Mouse (Mus musculus) cerebellum, adult 2 months (tissue): ENCODE measurements around the gene Qrich2. TPM values are rescaled to one million over a fixed set of nuclear protein-coding genes. Genes with fewer than 3 reads are reported as not detected.

ENCODE experiments used
- DNase-seq, 2 experiments: peaks; one replicate each; pipeline ENCODE4 v3.0.0; 2021
- H3K27ac ChIP-seq: fragments of 200-500 bp; 2 replicates; pipeline ENCODE4 v1.5.1; 2012; ENCODE audit warnings: low read length, control low read depth, inconsistent platforms; ENCODE audit not compliant: insufficient read depth
- H3K27me3 ChIP-seq: fragments of 200-500 bp; 2 replicates; pipeline ENCODE4 v1.6.1; 2012; ENCODE audit warnings: inconsistent platforms, mild to moderate bottlenecking, low read length, moderate library complexity; ENCODE audit not compliant: control insufficient read depth, insufficient read depth
- H3K4me1 ChIP-seq: fragments of 200-500 bp; 2 replicates; pipeline ENCODE4 v1.6.1; 2011; ENCODE audit warnings: low read length; ENCODE audit not compliant: control insufficient read depth, insufficient read depth
- H3K4me3 ChIP-seq: fragments of 200-500 bp; replicated peaks from 2 replicates; pipeline ENCODE3; 2011; ENCODE audit warnings: mild to moderate bottlenecking, low read depth, low read length, control low read depth; ENCODE audit not compliant: insufficient read depth
- CTCF ChIP-seq: fragments of 200-500 bp; IDR thresholded peaks from 2 replicates; pipeline ENCODE4 v1.5.1; 2011; ENCODE audit warnings: low read depth, mild to moderate bottlenecking, control low read depth, low read length, moderate library complexity, borderline replicate concordance; ENCODE audit not compliant: insufficient read depth
- POLR2A ChIP-seq: fragments of 200-500 bp; IDR thresholded peaks from 2 replicates; pipeline ENCODE4 v1.6.1; 2011; ENCODE audit warnings: low read length, control low read depth, borderline replicate concordance; ENCODE audit not compliant: insufficient read depth
- WGBS: fragments of 180-500 bp; shearing (Covaris S2); methylation state at CpG from one replicate; pipeline ENCODE4 v1.1.7; 2018; 5-methylcytosine and 5-hydroxymethylcytosine counted together
- polyA plus RNA-seq: library from polyadenylated mRNA; depleted of rRNA; stranded (reverse); fragments of >200 nt; gene quantifications from 2 replicates; pipeline ENCODE4 v1.2.3, GENCODE M21; 2012; rRNA removed

Gene Qrich2
- polyA plus RNA-seq, 1 experiment = 0.05 TPM

DNA sequence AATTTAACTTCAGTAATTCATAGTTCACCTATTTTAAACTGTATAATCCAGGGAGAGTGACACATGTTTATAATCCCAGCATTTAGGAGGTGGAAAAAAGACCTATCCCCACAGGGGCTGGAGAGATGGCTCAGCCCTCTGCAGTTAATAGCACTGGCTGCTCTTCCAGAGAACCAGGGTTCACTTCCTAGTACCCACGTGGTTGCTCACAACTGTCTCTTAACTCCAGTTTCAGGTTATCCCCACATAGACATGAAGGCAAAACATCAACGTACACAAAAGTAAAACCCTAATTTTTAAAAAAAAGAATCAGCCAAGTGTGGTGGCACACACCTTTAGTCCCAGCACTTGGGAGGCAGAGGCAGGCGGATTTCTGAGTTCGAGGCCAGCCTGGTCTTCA lies 60.4 kb downstream of the Qrich2 start:
- Histone ChIP-seq H3K27ac (no peak overlapping the region), H3K4me3 (no peak overlapping the region), H3K4me1 (no peaks in the 10 kb centered on the region), H3K27me3 (no peaks in the 10 kb centered on the region; the same call in 1 of the 2 replicates)
- no peak for DNase-seq
- 96% methylated on average over 4 of the region's 4 CpGs for WGBS
- no peak for TF ChIP-seq CTCF
- no peak for TF ChIP-seq POLR2A

- Histone ChIP-seq H3K4me1 (no peaks in the 10 kb centered on the region), H3K4me3 (no peak overlapping the region), H3K27me3 (no peaks in the 10 kb centered on the region), H3K27ac (no peak overlapping the region)
- TF ChIP-seq POLR2A = no peak
- 86% methylated on average over 4 of the region's 4 CpGs for WGBS
- DNase-seq = no peak
Observed at GRCm38 (mm10) chr11:116400560-116400959, 65.5 kb downstream of the Qrich2 start.

GRCm38 (mm10) chr11:116398348-116398677 lies 67.7 kb downstream of the Qrich2 start:
- no peak for TF ChIP-seq POLR2A
- TF ChIP-seq CTCF = no peak
- H3K4me3 ChIP-seq = no peak overlapping the region
- 87% methylated on average over 11 of the region's 11 CpGs for WGBS
- no peaks in the 10 kb centered on the region for H3K27me3 ChIP-seq
- no peak overlapping the region for H3K27ac ChIP-seq
- H3K4me1 ChIP-seq = no peaks in the 10 kb centered on the region
- DNase-seq = no peak

DNA sequence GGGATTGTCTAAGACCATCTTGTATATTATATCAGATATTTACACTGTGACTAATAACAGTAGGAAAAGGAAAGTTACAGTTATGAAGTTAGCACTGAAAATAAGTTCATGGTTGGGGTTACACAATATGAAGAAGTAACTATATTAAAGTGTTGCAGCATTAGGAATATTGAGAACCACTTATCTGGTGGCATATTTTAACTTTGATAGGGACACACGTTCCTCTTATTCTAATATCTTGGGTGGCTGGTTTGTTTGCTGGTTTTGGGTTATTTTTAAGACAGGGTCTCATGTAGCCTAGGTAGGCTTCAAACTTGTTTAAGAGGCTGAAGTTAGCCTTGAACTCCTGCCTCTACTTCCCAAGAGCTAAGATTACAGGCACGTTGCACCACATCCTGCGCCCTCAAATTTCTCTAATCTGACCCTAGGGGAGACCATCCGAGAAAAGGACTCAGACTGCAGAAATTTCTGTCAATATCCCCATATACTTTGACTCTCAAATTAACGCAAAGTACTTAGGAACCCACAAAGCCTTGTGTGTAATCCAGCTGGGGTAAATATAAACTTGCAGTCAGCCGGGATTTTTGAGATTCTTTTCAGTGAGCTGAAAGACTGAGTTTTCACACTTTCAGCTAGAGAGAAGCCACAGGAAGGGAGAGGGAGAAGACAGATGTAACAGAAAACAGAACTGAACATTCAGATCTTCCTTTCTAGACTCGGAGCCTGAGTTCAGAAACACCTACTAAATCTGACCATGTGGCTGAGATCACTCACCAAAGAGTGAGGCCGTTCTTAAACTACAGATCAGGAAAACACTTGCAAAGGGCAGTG lies 68.3 kb downstream of the Qrich2 start:
- DNase-seq = no peak
- H3K27me3 ChIP-seq = no peaks in the 10 kb centered on the region
- no peak for TF ChIP-seq POLR2A
- TF ChIP-seq CTCF = no peak
- WGBS = 88% methylated on average over 8 of the region's 8 CpGs
- no peak overlapping the region for H3K27ac ChIP-seq
- no peaks in the 10 kb centered on the region for H3K4me1 ChIP-seq
- no peak overlapping the region for H3K4me3 ChIP-seq

DNA sequence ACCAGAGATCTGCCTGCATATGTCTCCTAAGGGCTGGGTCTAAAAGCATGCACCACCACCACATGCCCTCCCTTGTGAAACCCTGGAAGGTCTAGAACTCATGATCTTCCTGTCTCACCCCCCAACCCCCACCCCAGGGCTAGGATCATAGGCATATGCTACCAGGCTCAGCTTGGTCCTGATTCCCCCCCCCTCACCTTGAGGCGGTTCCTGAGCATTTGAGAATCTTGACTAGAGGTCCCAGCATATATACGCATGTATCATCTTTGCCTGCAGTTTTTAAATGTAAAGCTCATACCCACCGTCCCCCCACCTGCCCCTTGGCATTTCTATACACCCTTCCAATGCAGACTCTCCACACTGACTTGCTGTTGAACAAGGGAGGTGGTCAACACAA lies 69.1 kb downstream of the Qrich2 start:
- Histone ChIP-seq H3K4me3 (no peak overlapping the region), H3K27me3 (no peaks in the 10 kb centered on the region), H3K27ac (no peak overlapping the region), H3K4me1 (no peaks in the 10 kb centered on the region)
- WGBS = 98% methylated on average over 3 of the region's 3 CpGs
- no peak for DNase-seq
- TF ChIP-seq CTCF = no peak
- TF ChIP-seq POLR2A = no peak

- TF ChIP-seq CTCF (no peak), POLR2A (no peak)
- no peaks in the 10 kb centered on the region for H3K27me3 ChIP-seq
- no peaks in the 10 kb centered on the region for H3K4me1 ChIP-seq
- DNase-seq = no peak
- H3K4me3 ChIP-seq = no peak overlapping the region
- 89% methylated on average over 11 of the region's 11 CpGs for WGBS
- H3K27ac ChIP-seq = no peak overlapping the region
Observed at GRCm38 (mm10) chr11:116396276-116396933, 69.6 kb downstream of the Qrich2 start.

- Histone ChIP-seq H3K4me1 (no peaks in the 10 kb centered on the region), H3K27ac (no peak overlapping the region), H3K27me3 (no peaks in the 10 kb centered on the region), H3K4me3 (no peak overlapping the region)
- TF ChIP-seq POLR2A = no peak
- TF ChIP-seq CTCF = no peak
- no peak for DNase-seq
- 94% methylated on average over 4 of the region's 4 CpGs for WGBS
Observed at GRCm38 (mm10) chr11:116394769-116395168, 71.3 kb downstream of the Qrich2 start.

Other genes with a start within 250 kb of the Qrich2 start
- gene Evpl, start 228.2 kb downstream of the Qrich2 start, polyA plus RNA-seq = 1.2 and 1.6 TPM in 2 replicates
- 76.4 and 79.2 TPM in 2 replicates for gene Srp68, start 192.0 kb downstream of the Qrich2 start, polyA plus RNA-seq
- 0.05 TPM in 1 of 2 replicates, not detected in the other for gene Galr2, start 185.3 kb downstream of the Qrich2 start, polyA plus RNA-seq
- gene Exoc7, start 159.0 kb downstream of the Qrich2 start, polyA plus RNA-seq = 104 and 118 TPM in 2 replicates
- 13.9 and 15.7 TPM in 2 replicates for gene Foxj1, start 130.8 kb downstream of the Qrich2 start, polyA plus RNA-seq
- gene Rnf157, start 53.2 kb downstream of the Qrich2 start, polyA plus RNA-seq = 121 and 147 TPM in 2 replicates
- 34.8 and 44.0 TPM in 2 replicates for gene Ubald2, start 32.1 kb downstream of the Qrich2 start, polyA plus RNA-seq
- 114 and 129 TPM in 2 replicates for gene Prpsap1, start 28.0 kb upstream of the Qrich2 start, polyA plus RNA-seq
- gene Sphk1, start 64.7 kb upstream of the Qrich2 start, polyA plus RNA-seq = 9.0 and 9.7 TPM in 2 replicates
- 81.9 and 88.2 TPM in 2 replicates for gene Ube2o, start 115.2 kb upstream of the Qrich2 start, polyA plus RNA-seq
- 1.2 and 1.3 TPM in 2 replicates for gene Aanat, start 120.2 kb upstream of the Qrich2 start, polyA plus RNA-seq
- gene Rhbdf2, start 160.8 kb upstream of the Qrich2 start, polyA plus RNA-seq = 1.9 and 2.2 TPM in 2 replicates
- 13.7 and 14.2 TPM in 2 replicates for gene Prcd, start 187.3 kb upstream of the Qrich2 start, polyA plus RNA-seq
- 105 and 113 TPM in 2 replicates for gene Cygb, start 188.1 kb upstream of the Qrich2 start, polyA plus RNA-seq